Mouse (Mus musculus) olfactory bulb, adult 2 months (tissue): ENCODE results near the gene Pcsk6.

Experiments
- CTCF ChIP-seq: fragments of 200-500 bp; IDR thresholded peaks from 2 replicates; pipeline ENCODE4 v1.5.1; 2012; ENCODE audit warnings: low read depth, mild to moderate bottlenecking, low read length, moderate library complexity; ENCODE audit not compliant: insufficient read depth
- POLR2A ChIP-seq: fragments of 200-500 bp; IDR thresholded peaks from 2 replicates; pipeline ENCODE4 v1.6.1; 2012; ENCODE audit warnings: mild to moderate bottlenecking, low read depth, low read length, moderate library complexity; ENCODE audit not compliant: insufficient read depth

DNA sequence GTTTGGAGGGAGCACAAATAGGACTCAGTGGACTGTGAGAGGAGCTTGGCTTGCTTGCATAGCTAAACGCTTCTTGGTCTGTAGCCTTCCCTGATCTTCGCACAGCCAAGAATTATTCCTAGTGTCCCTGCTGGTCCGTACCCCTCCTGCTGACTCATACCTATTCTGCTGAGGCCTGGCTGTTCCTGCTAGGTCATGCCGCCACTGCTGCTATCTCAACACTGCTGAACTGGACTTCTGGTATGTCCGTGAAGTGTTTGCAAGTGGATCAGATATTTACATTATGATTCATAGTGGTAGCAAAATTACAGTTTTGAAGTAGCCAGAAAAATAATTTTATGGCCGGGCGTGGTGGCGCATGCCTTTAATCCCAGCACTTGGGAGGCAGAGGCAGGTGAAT, 44.0 kb upstream of the Pcsk6 start:
- TF ChIP-seq CTCF (no peak), POLR2A (no peak)
